Mouse (Mus musculus) intestine, embryonic 16.5 days (tissue): Measurements from ENCODE around the gene Myt1l. TPM values are rescaled to one million over a fixed set of nuclear protein-coding genes. Genes with fewer than 3 reads are reported as not detected.

Experiments
- ATAC-seq: fragments of 200-750 bp; cut with Nextera tagmentation; 2 replicates; pipeline ENCODE4 v1.8.0; 2017; ENCODE audit warnings: moderate TSS enrichment, moderate library complexity
- H3K27ac ChIP-seq: fragments of 300-500 bp; sonication (generic); 2 replicates; pipeline ENCODE4 v1.5.1; 2014; ENCODE audit warnings: mild to moderate bottlenecking, low read length
- H3K27me3 ChIP-seq: fragments of 300-500 bp; sonication (generic); replicated peaks from 2 replicates; pipeline ENCODE4 v1.6.1; 2014; ENCODE audit warnings: low read length, control low read depth, mixed read lengths; ENCODE audit not compliant: control insufficient read depth, insufficient read depth
- H3K36me3 ChIP-seq: fragments of 300-500 bp; sonication (generic); 2 replicates; pipeline ENCODE4 v1.6.1; 2014; ENCODE audit warnings: low read length, control low read depth; ENCODE audit not compliant: control insufficient read depth, insufficient read depth
- H3K4me1 ChIP-seq: fragments of 300-500 bp; sonication (generic); 2 replicates; pipeline ENCODE4 v1.6.1; 2014; ENCODE audit warnings: low read length, control low read depth, mixed read lengths; ENCODE audit not compliant: control insufficient read depth, insufficient read depth
- H3K4me2 ChIP-seq: fragments of 300-500 bp; sonication (generic); 2 replicates; pipeline ENCODE4 v1.6.1; 2014; ENCODE audit warnings: low read depth, low read length, control low read depth
- H3K4me3 ChIP-seq: fragments of 300-500 bp; sonication (generic); 2 replicates; pipeline ENCODE4 v1.5.1; 2014; ENCODE audit warnings: mild to moderate bottlenecking, low read length
- H3K9ac ChIP-seq: fragments of 300-500 bp; sonication (generic); 2 replicates; pipeline ENCODE4 v1.6.1; 2014; ENCODE audit warnings: low read depth, low read length
- H3K9me3 ChIP-seq: fragments of 300-500 bp; sonication (generic); 2 replicates; pipeline ENCODE4 v1.6.1; 2016; ENCODE audit warnings: low read length, control low read depth; ENCODE audit not compliant: control insufficient read depth
- WGBS: fragments of 180-500 bp; shearing (Covaris S2); extraction: QIAGEN DNeasy Blood & Tissue Kit; methylation state at CpG from one replicate; pipeline ENCODE4 v1.1.7; 2014; 5-methylcytosine and 5-hydroxymethylcytosine counted together
- polyA plus RNA-seq: library from polyadenylated mRNA; unstranded; fragments of >200 nt; fragmentation: Nextera tagmentation; extraction: Ambion mirVana; gene quantifications from 2 replicates; pipeline ENCODE4 v1.2.1, GENCODE M21; 2015

The Myt1l gene
- polyA plus RNA-seq, 1 experiment from 2014 or later, result 3.3 TPM

- ATAC-seq, result no peak
- Histone ChIP-seq H3K4me1 (no peaks in the 10 kb centered on the region), H3K9ac (no peak overlapping the region), H3K27ac (no peak overlapping the region), H3K4me2 (no peak overlapping the region), H3K4me3 (no peak overlapping the region), H3K27me3 (no peaks in the 10 kb centered on the region), H3K36me3 (no peaks in the 10 kb centered on the region), H3K9me3 (no peaks in the 10 kb centered on the region)
- 95% methylated on average over 1 of the region's 1 CpGs for WGBS
These were observed 238.0 kb downstream of the Myt1l start for GRCm38 (mm10) chr12:29766158-29766557.

GRCm38 (mm10) chr12:29771791-29772190 is 243.6 kb downstream of the Myt1l start:
- WGBS, result 75% methylated on average over 3 of the region's 3 CpGs
- H3K27ac ChIP-seq, result no peak overlapping the region
- no peaks in the 10 kb centered on the region for H3K36me3 ChIP-seq
- H3K9me3 ChIP-seq, result no peaks in the 10 kb centered on the region
- H3K27me3 ChIP-seq, result no peaks in the 10 kb centered on the region
- no peaks in the 10 kb centered on the region for H3K4me1 ChIP-seq
- no peak for ATAC-seq
- H3K4me2 ChIP-seq, result no peak overlapping the region
- no peak overlapping the region for H3K9ac ChIP-seq
- no peak overlapping the region for H3K4me3 ChIP-seq

GRCm38 (mm10) chr12:29772401-29772800 is 244.2 kb downstream of the Myt1l start:
- Histone ChIP-seq H3K9me3 (no peaks in the 10 kb centered on the region), H3K4me1 (no peaks in the 10 kb centered on the region), H3K36me3 (no peaks in the 10 kb centered on the region), H3K4me3 (no peak overlapping the region), H3K9ac (no peak overlapping the region), H3K27ac (no peak overlapping the region), H3K27me3 (no peaks in the 10 kb centered on the region), H3K4me2 (no peak overlapping the region)
- ATAC-seq, result no peak

- 81% methylated on average over 2 of the region's 2 CpGs for WGBS
- Histone ChIP-seq H3K4me2 (no peak overlapping the region), H3K9ac (no peak overlapping the region), H3K27ac (no peak overlapping the region), H3K4me1 (no peaks in the 10 kb centered on the region), H3K9me3 (no peaks in the 10 kb centered on the region), H3K36me3 (no peaks in the 10 kb centered on the region), H3K4me3 (no peak overlapping the region), H3K27me3 (no peaks in the 10 kb centered on the region)
- ATAC-seq, result no peak
These were observed 250.7 kb downstream of the Myt1l start for GRCm38 (mm10) chr12:29778901-29779300.

- 0 out of 2 replicates have a peak, but pooled peaks have one; percentile 31 for ATAC-seq
- no peak overlapping the region for H3K27ac ChIP-seq
- no peak overlapping the region for H3K4me2 ChIP-seq
- H3K4me3 ChIP-seq, result no peak overlapping the region
- no peaks in the 10 kb centered on the region for H3K4me1 ChIP-seq
- no peak overlapping the region for H3K9ac ChIP-seq
- H3K9me3 ChIP-seq, result no peaks in the 10 kb centered on the region
- no peaks in the 10 kb centered on the region for H3K27me3 ChIP-seq
- H3K36me3 ChIP-seq, result no peaks in the 10 kb centered on the region
- 27% methylated on average over 16 of the region's 16 CpGs for WGBS
These were observed 261.3 kb downstream of the Myt1l start for GRCm38 (mm10) chr12:29789319-29790050.

GRCm38 (mm10) chr12:29790051-29790386 is 261.8 kb downstream of the Myt1l start:
- Histone ChIP-seq H3K9ac (no peak overlapping the region), H3K4me2 (no peak overlapping the region), H3K27ac (no peak overlapping the region), H3K27me3 (no peaks in the 10 kb centered on the region), H3K4me3 (no peak overlapping the region), H3K9me3 (no peaks in the 10 kb centered on the region), H3K4me1 (no peaks in the 10 kb centered on the region), H3K36me3 (no peaks in the 10 kb centered on the region)
- 23% methylated on average over 4 of the region's 4 CpGs for WGBS
- ATAC-seq, result no peak

GRCm38 (mm10) chr12:29792998-29793397 is 264.8 kb downstream of the Myt1l start:
- Histone ChIP-seq H3K4me3 (no peak overlapping the region), H3K9me3 (no peaks in the 10 kb centered on the region), H3K27ac (no peak overlapping the region), H3K9ac (no peak overlapping the region), H3K4me1 (no peaks in the 10 kb centered on the region), H3K27me3 (no peaks in the 10 kb centered on the region), H3K36me3 (no peaks in the 10 kb centered on the region), H3K4me2 (no peak overlapping the region)
- no peak for ATAC-seq
- WGBS, result 85% methylated on average over 5 of the region's 5 CpGs

GRCm38 (mm10) chr12:29795107-29795673 is 267.0 kb downstream of the Myt1l start:
- Histone ChIP-seq H3K4me2 (no peak overlapping the region), H3K36me3 (no peaks in the 10 kb centered on the region), H3K27me3 (no peaks in the 10 kb centered on the region), H3K9ac (no peak overlapping the region), H3K27ac (no peak overlapping the region), H3K9me3 (no peaks in the 10 kb centered on the region), H3K4me3 (no peak overlapping the region), H3K4me1 (no peaks in the 10 kb centered on the region)
- ATAC-seq, result no peak
- WGBS, result 72% methylated on average over 5 of the region's 5 CpGs

- H3K27ac ChIP-seq, result no peak overlapping the region
- no peaks in the 10 kb centered on the region for H3K36me3 ChIP-seq
- H3K27me3 ChIP-seq, result no peaks in the 10 kb centered on the region
- peak; percentile 76 for ATAC-seq
- H3K4me3 ChIP-seq, result no peak overlapping the region
- H3K4me1 ChIP-seq, result no peaks in the 10 kb centered on the region
- no peak overlapping the region for H3K9ac ChIP-seq
- H3K4me2 ChIP-seq, result no peak overlapping the region
- no peaks in the 10 kb centered on the region for H3K9me3 ChIP-seq
- 24% methylated on average over 3 of the region's 3 CpGs for WGBS
These were observed 270.6 kb downstream of the Myt1l start for GRCm38 (mm10) chr12:29798595-29799391.
